Mouse (Mus musculus) ES-E14 (cell line): ENCODE data around the gene Exoc3l.

Experiments
- CHD2 ChIP-seq: IDR thresholded peaks from 2 replicates; pipeline ENCODE4 v1.6.1; 2014; ENCODE audit warnings: mild to moderate bottlenecking, low read depth, low read length, inconsistent platforms
- HCFC1 ChIP-seq: IDR thresholded peaks from 2 replicates; pipeline ENCODE4 v1.6.1; 2012; ENCODE audit warnings: low read length, inconsistent platforms, borderline replicate concordance; ENCODE audit not compliant: insufficient read depth
- ZC3H11A ChIP-seq: IDR thresholded peaks from 2 replicates; pipeline ENCODE4 v1.6.1; 2012; ENCODE audit warnings: low read depth, mild to moderate bottlenecking, inconsistent platforms, low read length, borderline replicate concordance
- ZNF384 ChIP-seq: IDR thresholded peaks from 2 replicates; pipeline ENCODE4 v1.6.1; 2012; ENCODE audit warnings: low read depth, low read length, inconsistent platforms

DNA sequence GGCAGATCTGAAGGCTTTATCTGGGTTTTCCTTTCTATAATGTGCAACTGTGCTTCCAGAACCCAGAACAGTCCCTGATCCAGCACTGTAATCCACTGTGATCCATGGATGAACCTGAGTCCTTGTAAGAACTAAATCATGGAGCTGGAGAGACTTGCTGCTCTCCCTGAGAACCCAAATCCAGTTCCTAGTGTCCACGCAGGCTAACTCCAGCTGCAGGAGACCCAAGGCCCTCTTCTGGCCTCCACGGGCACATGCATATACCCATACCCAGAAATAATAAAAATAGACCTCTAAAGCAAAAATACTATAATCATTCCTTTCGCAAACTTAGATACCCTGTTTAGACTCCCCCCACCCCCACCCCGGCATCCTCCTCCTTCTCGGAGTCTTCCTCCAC is 7.7 kb downstream of the Exoc3l start:
- TF ChIP-seq ZC3H11A (no peak), CHD2 (no peak), HCFC1 (no peak), ZNF384 (no peak)
